Comparison of ENCODE assay signal across 37 mouse cellular contexts in the genomic region with DNA sequence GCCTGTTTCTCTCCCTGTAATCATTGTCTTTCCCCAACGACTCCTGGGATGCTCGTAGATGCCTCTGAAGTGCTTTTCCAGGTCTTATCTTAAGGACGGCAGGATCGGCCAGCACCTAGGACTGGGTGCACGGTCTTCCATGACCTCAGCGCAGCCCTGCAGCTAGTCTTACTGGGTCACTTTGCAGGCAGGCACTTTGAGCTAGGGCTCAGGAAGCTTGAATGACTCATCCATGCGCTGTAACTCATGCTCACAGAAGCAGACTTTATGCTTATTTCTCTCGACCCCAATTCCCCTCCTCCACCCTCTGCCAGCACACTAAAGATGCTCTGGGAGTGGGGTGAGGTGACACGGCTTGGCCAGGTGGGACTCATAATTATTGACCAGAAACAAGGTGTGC. TPM values are rescaled to one million over a fixed set of nuclear protein-coding genes. Genes with fewer than 3 reads are reported as not detected.
"Had no signal": no experiment of that assay in that cellular context is flagged by ENCODE, and none has a peak within 500 bp of the region (broad histone marks: within the 10 kb centered on the region; RNA-seq: fewer than 3 reads in every experiment).

No protein-coding gene starts in this region.

- H3K27me3 ChIP-seq: heart, embryonic 13.5 days; heart, embryonic 15.5 days; hindbrain, embryonic 13.5 days; hindbrain, embryonic 15.5 days; intestine, embryonic 15.5 days; limb, embryonic 13.5 days; limb, embryonic 15.5 days; liver, embryonic 12.5 days had no signal

- H3K27ac ChIP-seq: gastrocnemius, adult 2 months; heart, adult 2 months; heart, embryonic 13.5 days; heart, embryonic 15.5 days; hindbrain, embryonic 13.5 days; hindbrain, embryonic 15.5 days; hindbrain, postnatal 0 days; intestine, embryonic 15.5 days; limb, embryonic 13.5 days; limb, embryonic 15.5 days; liver, embryonic 12.5 days; liver, embryonic 14.5 days had no signal

- H3K4me3 ChIP-seq: gastrocnemius, adult 2 months; heart, adult 2 months; heart, embryonic 13.5 days; heart, embryonic 15.5 days; hindbrain, embryonic 13.5 days; hindbrain, embryonic 15.5 days; intestine, embryonic 15.5 days; limb, embryonic 13.5 days; limb, embryonic 15.5 days; liver, embryonic 12.5 days had no signal

- H3K36me3 ChIP-seq: heart, embryonic 13.5 days; heart, embryonic 15.5 days; hindbrain, embryonic 13.5 days; hindbrain, embryonic 15.5 days; intestine, embryonic 15.5 days; limb, embryonic 13.5 days; limb, embryonic 15.5 days; liver, embryonic 12.5 days had no signal

- H3K9me3 ChIP-seq: limb, embryonic 15.5 days had no signal

- DNase-seq: gastrocnemius, adult 2 months; gastrocnemius, postnatal 10 days; gastrocnemius, postnatal 36 days; heart, adult 11 months; heart, adult 2 months; heart, postnatal 14 days; heart, postnatal 36 days; kidney, adult 18-20 months; kidney, adult 8-10 months; kidney, postnatal 14 days; kidney, postnatal 36 days; layer of hippocampus, adult 9-11 months; layer of hippocampus, postnatal 36 days; left cerebral cortex, postnatal 4 days had no signal

- H3K4me1 ChIP-seq: hindbrain, embryonic 13.5 days had no signal

- H3K9ac ChIP-seq: heart, embryonic 13.5 days; heart, embryonic 15.5 days; hindbrain, embryonic 13.5 days; hindbrain, embryonic 15.5 days; intestine, embryonic 15.5 days; limb, embryonic 13.5 days; limb, embryonic 15.5 days; liver, embryonic 12.5 days; liver, embryonic 14.5 days had no signal

RNA-seq across cellular contexts. Expression of gene Chrna9, which starts 31.9 kb away (rescaled TPM):
- total RNA-seq: heart, postnatal 36 days; hematopoietic stem cell, adult 5-6 weeks; hindbrain, postnatal 0 days; layer of hippocampus, adult 18-20 months; layer of hippocampus, adult 8-10 months; layer of hippocampus, postnatal 14 days; layer of hippocampus, postnatal 36 days; left cerebral cortex, adult 18-20 months; left cerebral cortex, adult 8-10 months; left cerebral cortex, postnatal 10 days; left cerebral cortex, postnatal 25 days; left cerebral cortex, postnatal 4 days; liver, adult 2 months had no signal
- polyA plus RNA-seq: gonadal fat pad, adult 2 months; heart, adult 2 months; heart, embryonic 11.5 days; heart, embryonic 13.5 days; heart, postnatal 0 days; hindbrain, embryonic 13.5 days; hindbrain, embryonic 15.5 days; hindbrain, postnatal 0 days; intestine, embryonic 15.5 days; intestine, postnatal 0 days; liver, adult 2 months; liver, embryonic 12.5 days; liver, embryonic 14.5 days had no signal
